Mouse (Mus musculus): ENCODE data around the gene Fam173b.

DNA sequence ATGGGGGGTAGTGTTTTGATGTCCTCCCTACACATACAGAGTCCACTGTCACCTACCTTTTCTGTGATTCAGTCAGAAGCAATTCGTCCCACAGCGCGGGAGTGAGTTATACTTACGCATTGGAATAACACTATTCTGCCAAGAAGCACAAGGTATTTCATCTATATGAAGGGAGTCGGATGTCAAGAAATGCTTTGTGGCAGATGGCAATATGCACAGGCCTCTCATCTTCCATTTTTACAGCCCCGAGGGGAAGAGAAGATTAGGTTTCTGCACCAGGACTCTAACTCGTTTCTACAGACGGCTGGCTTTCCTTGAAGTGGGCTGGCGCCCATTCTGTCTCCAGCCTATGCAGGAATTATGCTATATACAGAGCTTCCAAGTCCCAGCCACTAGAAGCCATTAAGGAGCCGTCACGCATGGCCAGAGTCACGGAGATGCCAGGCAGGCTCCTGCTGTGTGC lies 29.8 kb downstream of the Fam173b start:
- TF ChIP-seq TAL1 (conservative IDR thresholded peaks at IDR 0.05; ENCODE audit: low read depth, low read length) (no peak), CTCF (IDR thresholded peaks at IDR 0.05; ENCODE audit: low read depth, low read length) (no peak), POLR2AphosphoS5 (IDR thresholded peaks at IDR 0.05; ENCODE audit: insufficient replicate concordance, low read depth, low read length) (no peak), GATA1 (IDR thresholded peaks at IDR 0.05; ENCODE audit: borderline replicate concordance, low read length) (no peak)

Measured in G1E (cell line).